Mouse (Mus musculus): ENCODE data around the gene Atp8b2.

Atp8b2 gene

GRCm38 (mm10) chr3:89963221-89963763, at the start of gene Atp8b2:
Gene Atp8b2, minus strand, starts transcription at chr3:89963508.
- peak; percentile 85 for DNase-seq

- DNase-seq = no peak
Observed at GRCm38 (mm10) chr3:90010291-90010690, 47.0 kb upstream of the Atp8b2 start.

- DNase-seq = no peak
Observed at GRCm38 (mm10) chr3:90004091-90004796, 40.9 kb upstream of the Atp8b2 start.

GRCm38 (mm10) chr3:89999830-90000229, 36.5 kb upstream of the Atp8b2 start:
- DNase-seq = no peak

GRCm38 (mm10) chr3:89999090-89999489, 35.8 kb upstream of the Atp8b2 start:
- DNase-seq = no peak

- peak; percentile 96 for DNase-seq
Observed at GRCm38 (mm10) chr3:89998612-89999054, 35.3 kb upstream of the Atp8b2 start, which contains the start of gene Hax1. Gene Hax1, minus strand, starts transcription at chr3:89998780.

GRCm38 (mm10) chr3:89997791-89998495, 34.6 kb upstream of the Atp8b2 start:
- DNase-seq = no peak

GRCm38 (mm10) chr3:89994807-89995515, 31.7 kb upstream of the Atp8b2 start:
- DNase-seq = no peak

GRCm38 (mm10) chr3:89987822-89988221, 24.5 kb upstream of the Atp8b2 start:
- DNase-seq = no peak

- DNase-seq = no peak
Observed at GRCm38 (mm10) chr3:89987211-89987610, 23.9 kb upstream of the Atp8b2 start.

GRCm38 (mm10) chr3:89982426-89982825, 19.1 kb upstream of the Atp8b2 start:
- DNase-seq = no peak

GRCm38 (mm10) chr3:89976859-89977258, 13.6 kb upstream of the Atp8b2 start:
- DNase-seq = no peak

- no peak for DNase-seq
Observed at GRCm38 (mm10) chr3:89968509-89968908, 5.2 kb upstream of the Atp8b2 start.

- no peak for DNase-seq
Observed at GRCm38 (mm10) chr3:89966946-89967345, 3.6 kb upstream of the Atp8b2 start.

GRCm38 (mm10) chr3:89965972-89966371, 2.7 kb upstream of the Atp8b2 start:
- no peak for DNase-seq

- DNase-seq = no peak
Observed at GRCm38 (mm10) chr3:89965557-89965956, 2.2 kb upstream of the Atp8b2 start.

GRCm38 (mm10) chr3:89963926-89964739, 825 bp upstream of the Atp8b2 start:
- peak; percentile 75 for DNase-seq

GRCm38 (mm10) chr3:89962751-89963220, 522 bp downstream of the Atp8b2 start:
- no peak for DNase-seq

- peak; percentile 24 for DNase-seq
Observed at GRCm38 (mm10) chr3:89962059-89962750, 1.1 kb downstream of the Atp8b2 start.

GRCm38 (mm10) chr3:89961436-89961835, 1.9 kb downstream of the Atp8b2 start:
- DNase-seq = peak; percentile 27

GRCm38 (mm10) chr3:89960469-89960868, 2.8 kb downstream of the Atp8b2 start:
- DNase-seq = peak; percentile 96

- no peak for DNase-seq
Observed at GRCm38 (mm10) chr3:89959435-89959834, 3.9 kb downstream of the Atp8b2 start.
